Mouse (Mus musculus) layer of hippocampus, adult 2 months (tissue): ENCODE measurements around the gene Pkn1. TPM values are rescaled to one million over a fixed set of nuclear protein-coding genes. Genes with fewer than 3 reads are reported as not detected.

Source experiments
- DNase-seq, 2 experiments: peaks; one replicate each; pipeline ENCODE4 v3.0.0; 2022; ENCODE audit warnings: low spot score in 2 of 2
- H3K27ac ChIP-seq: fragments of 200-600 bp; 2 replicates; pipeline ENCODE4 v1.8.1; 2022
- H3K4me3 ChIP-seq: fragments of 200-600 bp; 2 replicates; pipeline ENCODE4 v1.8.1; 2022; ENCODE audit warnings: mild to moderate bottlenecking
- CTCF ChIP-seq: fragments of 200-600 bp; conservative IDR thresholded peaks from 2 replicates; pipeline ENCODE4 v1.8.1; 2022; ENCODE audit warnings: antibody characterized with exemption, mild to moderate bottlenecking, moderate library complexity
- total RNA-seq, 2 experiments: library from RNA; stranded (reverse); gene quantifications; 2 replicates each; pipeline ENCODE4 v1.2.3; 2021

Pkn1 gene
- total RNA-seq, 2 experiments from 2014 or later: 47.9 to 56.8 TPM

DNA sequence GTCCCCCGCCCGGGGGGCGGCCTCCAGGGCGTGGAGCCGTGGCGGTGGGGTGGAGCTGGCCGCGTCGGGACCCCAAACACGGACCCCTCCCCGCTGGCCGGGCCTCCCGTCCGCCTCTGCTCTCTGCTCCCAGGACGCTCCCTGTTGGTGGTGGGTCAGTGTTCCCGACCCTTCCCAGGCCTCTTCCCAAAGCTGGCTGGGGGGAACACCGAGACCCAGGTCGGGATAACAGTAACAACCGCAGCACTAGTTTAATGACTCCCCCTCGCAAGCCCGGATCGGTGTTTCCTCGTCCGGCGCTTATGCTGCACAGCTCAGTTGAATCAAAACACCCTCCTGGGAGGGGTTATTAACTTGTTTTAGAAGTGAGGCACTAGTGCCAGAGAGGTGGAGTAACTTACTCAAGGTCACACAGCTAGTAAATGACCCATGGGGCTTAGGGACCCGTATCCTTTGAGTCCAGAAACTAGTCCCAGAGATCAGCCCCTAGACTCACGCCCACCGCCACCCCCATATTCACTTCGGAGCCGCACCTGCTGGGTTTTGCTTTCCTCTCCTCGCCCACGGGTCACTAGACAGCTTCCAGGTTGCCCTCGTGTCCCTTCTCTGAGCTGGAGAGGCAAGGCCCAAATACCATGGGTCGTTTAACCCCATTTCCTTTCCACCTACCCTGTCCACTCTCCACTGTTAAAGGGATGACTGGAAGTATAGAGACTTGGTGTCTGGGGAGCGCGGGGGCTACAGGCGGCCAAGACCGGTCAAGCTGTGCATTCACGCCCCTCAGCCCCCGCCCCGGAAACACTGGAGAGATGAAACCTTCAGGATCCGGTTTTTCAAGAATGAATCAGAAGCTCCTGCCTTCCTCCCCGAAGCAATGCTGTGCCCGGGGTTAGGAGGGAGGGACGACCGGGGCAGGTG lies 46.0 kb downstream of the Pkn1 start:
- no peak for DNase-seq
- Histone ChIP-seq H3K27ac (peak overlapping the region; percentile 88), H3K4me3 (peak overlapping the region; percentile 87)
- TF ChIP-seq CTCF: no peak

DNA sequence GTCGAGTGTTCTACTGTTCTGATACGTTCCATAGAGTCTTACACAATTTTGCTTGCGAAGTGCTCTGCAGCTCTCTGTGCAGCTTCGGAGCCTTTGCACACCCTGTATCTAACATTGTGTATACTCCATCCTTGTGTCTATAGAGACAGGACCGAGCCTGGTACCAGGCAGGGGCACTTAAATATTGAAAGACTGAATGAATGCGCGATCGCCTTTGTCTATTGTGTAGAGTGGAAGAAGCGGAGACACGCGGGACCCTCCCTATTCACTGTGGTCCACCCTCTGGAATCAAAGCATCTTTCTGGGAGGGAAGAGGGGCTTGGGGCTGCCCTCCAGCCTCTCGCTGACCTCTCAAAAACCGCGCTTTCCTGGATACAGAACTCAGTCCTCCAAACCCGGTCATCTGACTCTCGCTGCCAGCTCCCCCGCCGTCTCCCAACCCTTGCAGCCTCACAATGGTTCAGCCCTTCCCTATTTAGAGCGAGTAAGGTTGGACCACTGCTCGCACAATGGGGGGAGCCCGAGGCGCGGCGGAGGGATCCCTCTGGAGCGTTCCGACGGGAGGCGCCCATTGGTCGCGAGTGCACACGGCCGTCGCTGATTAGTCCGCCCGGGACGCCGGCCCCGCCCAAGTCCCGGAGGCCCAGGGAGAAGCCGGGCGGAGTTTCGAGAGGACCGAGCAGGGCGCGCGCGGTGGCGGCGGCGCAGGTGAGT lies 46.8 kb downstream of the Pkn1 start, which contains the start of gene Gipc1:
TSS of gene Gipc1 (plus strand) at position 648 of the 714 bp plus-strand sequence.
- H3K27ac ChIP-seq: peak within 1 kb of the TSS; percentile 96
- peak; percentile 96 to 97 for DNase-seq
- H3K4me3 ChIP-seq: peak within 1 kb of the TSS; percentile 87
- no peak for TF ChIP-seq CTCF

DNA sequence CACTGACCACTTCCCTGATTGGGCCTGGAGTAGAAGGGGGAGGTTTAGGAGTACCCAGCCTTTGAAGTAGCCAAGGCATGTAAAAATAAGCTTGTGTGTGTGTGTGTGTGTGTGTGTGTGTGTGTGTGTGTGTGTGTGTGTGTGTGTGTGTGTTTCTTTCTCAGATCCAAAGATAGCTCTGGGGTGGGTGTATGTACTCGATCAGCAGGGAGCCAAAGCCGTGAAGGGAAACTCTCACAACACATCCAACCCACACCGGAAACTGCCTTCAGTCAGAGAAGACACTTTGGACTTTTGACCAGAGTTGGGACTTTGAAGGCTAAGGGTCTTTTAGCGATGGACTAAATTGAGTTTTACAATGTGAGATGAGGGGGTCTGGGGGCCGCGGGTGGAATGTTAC lies 49.3 kb downstream of the Pkn1 start:
- no peak for DNase-seq
- TF ChIP-seq CTCF: no peak
- Histone ChIP-seq H3K4me3 (no peak overlapping the region), H3K27ac (no peak overlapping the region)

DNA sequence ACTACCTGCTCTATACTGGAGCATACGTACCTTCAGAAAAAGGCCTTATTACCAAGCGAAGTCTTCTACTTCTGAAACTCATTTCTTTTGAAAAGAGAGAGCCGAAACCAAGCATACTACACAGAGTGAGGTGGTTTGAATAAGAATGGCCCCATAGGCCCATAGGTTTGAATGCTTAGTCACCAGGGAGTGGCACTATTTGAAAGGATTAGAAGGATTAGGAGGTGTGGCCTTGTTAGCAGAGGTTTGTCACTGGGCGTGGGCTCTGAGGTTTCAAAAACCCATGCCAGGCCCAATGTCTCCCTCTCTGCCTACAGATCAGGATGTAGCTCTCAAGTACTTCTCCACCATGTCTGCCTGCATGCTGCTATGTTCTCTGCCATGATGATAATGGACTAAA lies 50.9 kb downstream of the Pkn1 start:
- H3K4me3 ChIP-seq: no peak overlapping the region
- no peak overlapping the region for H3K27ac ChIP-seq
- no peak for TF ChIP-seq CTCF
- DNase-seq: no peak

DNA sequence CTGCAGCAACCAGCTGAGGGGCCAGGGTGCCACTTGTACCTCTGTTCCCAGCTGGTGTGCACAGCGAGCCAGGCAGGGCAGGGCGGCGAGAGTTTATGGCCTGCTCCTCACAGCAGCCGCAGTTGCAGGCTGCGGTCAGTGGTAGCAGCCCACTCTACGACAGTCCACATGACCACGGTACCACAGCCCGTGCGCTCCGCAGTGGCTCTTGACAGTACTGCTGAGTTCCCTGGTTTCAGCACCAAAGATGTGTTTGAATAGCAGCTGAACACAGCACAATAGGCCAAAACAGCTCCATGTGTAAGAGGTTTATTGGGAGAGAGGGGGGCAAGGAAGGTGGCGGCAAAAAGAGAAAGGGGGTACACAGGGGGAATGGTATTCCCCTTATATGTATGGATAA lies 51.5 kb downstream of the Pkn1 start:
- no peak overlapping the region for H3K4me3 ChIP-seq
- H3K27ac ChIP-seq: no peak overlapping the region
- no peak for DNase-seq
- TF ChIP-seq CTCF: no peak

DNA sequence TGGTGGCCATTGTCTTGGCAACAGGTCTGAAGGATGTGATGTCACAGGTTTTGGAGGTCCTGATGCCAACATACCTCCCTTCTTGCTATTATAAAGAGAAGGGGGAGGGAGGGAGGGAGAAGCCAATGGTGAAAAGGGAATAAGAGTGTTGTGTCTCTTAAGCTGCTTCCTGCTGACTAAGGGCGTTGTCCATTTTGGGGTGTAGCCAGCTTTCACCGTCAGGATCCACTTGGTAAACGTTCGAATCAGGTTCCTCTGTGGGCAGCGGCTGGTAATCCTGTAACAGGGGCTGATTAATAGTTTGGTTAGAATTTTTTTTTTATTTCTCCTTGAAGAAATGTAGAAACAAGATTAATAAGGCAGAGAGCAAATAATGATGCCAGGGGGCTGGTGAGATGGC lies 59.3 kb downstream of the Pkn1 start:
- TF ChIP-seq CTCF: no peak
- DNase-seq: no peak
- Histone ChIP-seq H3K4me3 (no peak overlapping the region), H3K27ac (no peak overlapping the region)

DNA sequence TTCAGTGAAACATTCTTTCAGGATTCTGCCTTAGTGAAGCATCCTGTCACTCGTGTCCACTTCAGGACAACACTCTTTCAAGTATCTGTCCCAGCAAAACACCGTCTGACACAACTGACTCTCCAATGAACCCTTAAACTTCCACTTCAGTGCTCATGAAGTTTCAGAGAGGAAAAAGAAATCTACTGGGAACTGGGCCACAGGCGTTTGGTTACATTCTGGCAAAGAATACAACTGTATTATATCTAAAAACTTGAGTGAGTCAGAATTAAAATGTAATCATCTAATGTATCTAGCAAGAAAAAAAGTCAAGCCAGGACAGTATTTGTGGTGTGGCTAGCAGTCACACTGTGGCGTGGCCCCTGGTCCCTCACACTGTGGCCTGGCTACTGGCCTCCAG lies 60.1 kb downstream of the Pkn1 start:
- H3K4me3 ChIP-seq: no peak overlapping the region
- no peak overlapping the region for H3K27ac ChIP-seq
- TF ChIP-seq CTCF: no peak
- no peak for DNase-seq

DNA sequence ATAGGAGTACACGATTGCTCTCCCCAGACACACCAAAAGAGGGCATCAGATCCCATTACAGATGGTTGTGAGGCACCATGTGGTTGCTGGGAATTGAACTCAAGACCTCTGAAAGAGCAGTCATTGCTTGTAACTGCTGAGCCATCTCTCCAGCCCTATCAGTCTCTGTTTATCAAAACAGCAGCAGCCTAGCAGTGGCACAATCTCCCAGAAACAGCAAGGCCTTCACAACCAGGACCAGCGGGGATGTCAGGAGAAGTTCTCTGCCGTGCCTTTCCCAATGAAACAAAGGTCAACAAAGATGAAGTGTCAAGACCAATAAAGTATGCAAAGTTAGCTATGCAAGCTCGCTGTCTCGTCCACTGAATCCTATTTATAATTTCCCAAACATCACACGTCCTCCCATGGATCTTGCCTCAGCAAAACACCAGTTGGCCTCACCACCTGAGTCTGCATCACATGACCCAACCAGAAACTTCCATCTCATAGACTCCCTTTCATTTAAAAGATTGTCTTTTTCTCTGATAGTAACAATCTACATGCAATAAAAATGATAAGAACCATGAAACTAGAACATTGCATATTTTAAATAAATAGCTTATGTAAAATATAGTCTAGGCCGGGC lies 66.8 kb downstream of the Pkn1 start:
- DNase-seq: no peak
- TF ChIP-seq CTCF: no peak
- no peak overlapping the region for H3K27ac ChIP-seq
- no peak overlapping the region for H3K4me3 ChIP-seq

DNA sequence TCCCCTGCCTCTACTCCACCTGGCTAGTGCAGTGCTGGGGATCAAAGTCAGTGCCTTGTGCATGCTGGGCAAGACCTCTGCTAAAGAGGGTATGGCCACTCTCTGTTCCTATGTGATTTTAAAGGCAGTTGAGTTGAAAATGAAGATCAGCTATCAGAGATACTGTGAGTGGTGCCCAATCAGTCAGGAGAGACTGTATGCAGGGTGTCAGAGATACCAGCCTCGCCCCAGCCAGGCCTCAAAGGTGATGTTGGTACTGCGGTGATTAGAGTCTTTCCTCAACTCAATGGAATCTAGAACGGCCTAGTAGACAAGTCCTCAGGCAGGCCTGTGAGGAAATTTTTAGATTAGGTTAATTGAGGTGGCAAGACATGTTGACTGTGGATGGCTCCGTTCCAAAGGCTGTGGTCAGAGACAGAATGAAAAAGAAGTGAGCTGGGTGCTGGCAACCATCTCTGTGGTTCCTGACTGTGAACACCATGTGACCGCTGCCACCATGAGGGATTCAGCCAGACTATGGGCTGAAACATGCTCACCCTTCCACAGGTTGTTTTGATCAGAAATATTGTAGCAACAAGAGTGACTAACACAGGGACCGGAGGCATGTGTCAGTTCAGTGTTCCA lies 73.2 kb downstream of the Pkn1 start:
- DNase-seq: no peak
- Histone ChIP-seq H3K4me3 (no peak overlapping the region), H3K27ac (no peak overlapping the region)
- no peak for TF ChIP-seq CTCF

DNA sequence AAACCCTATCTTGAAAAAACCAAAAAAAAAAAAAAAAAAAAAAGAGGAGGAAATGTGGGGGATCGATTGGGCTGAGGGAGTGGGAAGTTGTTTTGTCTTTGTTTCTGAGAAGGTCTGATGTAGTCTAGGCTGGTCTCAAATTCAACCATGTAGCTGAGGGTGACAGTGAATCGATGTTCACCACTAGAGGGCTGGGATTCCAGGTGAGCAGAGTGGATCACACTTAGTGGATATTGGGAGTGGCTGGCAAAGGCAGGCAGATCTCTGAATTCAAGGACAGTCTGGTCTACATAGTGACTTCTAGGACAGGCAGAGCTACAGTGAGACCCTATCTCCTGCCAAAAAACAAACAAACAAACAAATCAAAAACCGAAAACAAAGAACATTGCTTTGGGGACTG lies 74.2 kb downstream of the Pkn1 start:
- Histone ChIP-seq H3K4me3 (no peak overlapping the region), H3K27ac (no peak overlapping the region)
- peak; percentile 79 for TF ChIP-seq CTCF
- no peak for DNase-seq

DNA sequence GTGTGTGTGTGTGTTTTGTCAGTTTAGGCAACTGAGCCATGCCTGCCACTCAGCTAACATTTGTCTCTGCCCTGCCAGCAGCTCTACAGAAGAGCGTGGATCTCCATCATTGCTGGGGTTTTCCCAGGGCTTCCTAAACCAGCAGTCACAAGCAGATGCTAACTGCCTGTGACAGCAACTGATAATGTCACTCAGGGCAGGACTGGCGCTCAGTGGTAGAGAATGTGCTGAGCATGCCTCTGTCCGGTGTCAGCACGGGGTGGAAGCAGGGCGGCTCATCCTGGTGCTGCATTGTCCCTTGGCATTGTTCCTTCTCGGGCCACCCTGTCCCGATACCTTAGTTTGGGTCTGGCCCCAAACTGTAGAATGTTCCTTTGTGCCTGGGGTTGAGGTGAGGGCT lies 75.4 kb downstream of the Pkn1 start:
- no peak for TF ChIP-seq CTCF
- no peak overlapping the region for H3K27ac ChIP-seq

DNA sequence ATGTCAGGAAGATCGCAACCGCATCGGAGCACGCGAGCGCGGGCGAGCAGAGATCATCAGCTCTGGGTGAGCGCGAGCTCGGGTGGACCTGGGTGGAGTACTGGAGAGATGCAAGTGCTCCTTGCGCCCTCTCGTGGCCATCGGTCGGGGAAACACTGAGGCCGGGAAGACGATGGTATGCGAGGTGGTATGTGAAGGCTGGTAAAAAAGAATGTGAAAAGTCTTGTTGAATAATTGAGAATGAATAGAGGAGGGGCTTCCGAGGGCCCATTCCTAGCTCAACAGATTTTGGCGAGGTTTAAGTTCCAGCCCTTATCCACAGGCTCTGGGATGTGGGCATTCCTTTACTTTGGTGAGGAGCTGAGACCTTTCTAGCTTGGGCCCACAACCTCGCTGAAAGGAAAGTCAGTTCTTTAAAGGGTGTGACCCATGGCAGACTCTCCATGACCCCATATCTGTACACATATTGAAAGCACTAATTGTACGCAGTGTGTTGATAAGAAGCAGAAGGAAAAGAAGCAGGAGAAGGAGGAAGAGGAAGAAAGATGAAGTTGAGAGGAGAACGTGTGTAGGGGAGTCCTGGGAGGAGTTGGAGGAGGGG lies 76.5 kb downstream of the Pkn1 start:
- peak; percentile 97 for TF ChIP-seq CTCF
- Histone ChIP-seq H3K4me3 (peak overlapping the region; percentile 67), H3K27ac (peak overlapping the region; percentile 83)
- peak; percentile 91 to 92 for DNase-seq

More for the DNA sequence above, 75.4 kb downstream of the Pkn1 start:
- DNase-seq: no peak
- no peak overlapping the region for H3K4me3 ChIP-seq
